Mouse (Mus musculus) testis, postnatal 10 days (tissue): ENCODE results near the gene Fam219b.
A peak's percentile ranks its signal among the peaks of the same experiment; 100 is the strongest.

Source experiments
- DNase-seq: peaks from one replicate; pipeline ENCODE4 v3.0.0; 2021; ENCODE audit warnings: low spot score

Gene Fam219b

DNA sequence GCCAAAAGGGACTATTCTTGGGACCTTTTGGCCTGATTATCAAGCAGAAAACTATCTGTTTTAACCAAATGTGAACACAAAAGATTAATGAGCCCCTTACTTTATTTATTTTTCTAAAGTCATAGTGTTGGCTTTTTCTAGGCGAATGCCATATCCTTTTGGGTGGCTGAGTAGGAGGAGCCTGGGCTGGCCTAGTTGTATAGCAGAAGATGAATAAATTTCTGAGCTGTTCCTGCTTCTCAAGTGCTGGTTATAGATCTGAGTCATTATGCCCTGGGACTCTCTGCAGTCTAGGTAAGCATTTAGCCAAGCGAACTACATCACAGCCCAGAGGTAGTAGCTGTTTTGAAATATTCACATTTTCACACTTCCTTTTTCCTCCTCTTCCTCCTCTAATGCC, 11.8 kb upstream of the Fam219b start:
- no peak for DNase-seq

- DNase-seq, result no peak
These were observed 10.9 kb upstream of the Fam219b start for GRCm38 (mm10) chr9:57526435-57526834.

DNA sequence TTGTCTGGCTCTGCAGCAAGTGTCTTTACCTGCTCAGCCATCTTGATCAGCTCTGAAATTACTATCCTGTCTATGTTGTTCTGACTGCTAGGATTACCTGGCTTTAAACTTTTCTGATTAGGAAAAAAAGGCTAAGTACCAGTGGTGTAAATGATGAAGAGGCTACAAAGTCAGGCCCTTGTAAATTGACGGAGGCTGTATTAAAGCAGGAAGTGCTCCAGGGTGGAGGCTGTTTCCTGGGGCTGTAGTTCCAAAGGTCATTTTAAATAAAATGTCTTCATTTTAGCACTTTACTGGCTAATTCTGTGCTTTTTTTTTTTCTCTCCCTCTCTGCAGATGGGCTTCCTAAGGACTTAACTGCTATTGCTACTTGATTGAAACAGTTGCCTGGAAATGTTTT, 5.4 kb upstream of the Fam219b start:
- DNase-seq, result no peak

- DNase-seq, result no peak
These were observed 966 bp upstream of the Fam219b start for GRCm38 (mm10) chr9:57536362-57536761.

DNA sequence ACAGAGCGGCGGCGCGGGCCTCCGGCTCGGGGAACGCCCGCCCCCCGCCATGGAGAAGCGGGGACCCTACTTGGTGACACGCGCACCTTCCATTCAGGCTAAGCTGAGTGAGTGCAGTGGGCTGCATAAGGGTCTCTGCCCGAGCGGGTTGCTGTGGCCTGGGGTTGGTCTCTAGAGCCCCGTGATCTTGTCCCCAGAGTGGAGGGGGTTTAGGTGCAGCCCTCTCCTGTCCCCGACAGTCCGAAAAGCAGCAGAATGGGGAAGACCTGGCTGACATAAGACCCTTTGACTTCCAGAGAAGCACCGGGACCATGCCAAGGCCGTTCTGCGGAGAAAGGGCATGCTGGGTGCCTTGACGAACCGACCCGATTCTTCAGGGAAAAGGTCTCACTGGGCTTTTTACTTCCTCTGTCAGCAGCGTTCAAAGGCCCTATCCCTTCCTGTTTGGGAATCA, 427 bp downstream of the Fam219b start:
- peak; percentile 56 for DNase-seq

GRCm38 (mm10) chr9:57539550-57539949, 2.2 kb downstream of the Fam219b start:
- no peak for DNase-seq

DNA sequence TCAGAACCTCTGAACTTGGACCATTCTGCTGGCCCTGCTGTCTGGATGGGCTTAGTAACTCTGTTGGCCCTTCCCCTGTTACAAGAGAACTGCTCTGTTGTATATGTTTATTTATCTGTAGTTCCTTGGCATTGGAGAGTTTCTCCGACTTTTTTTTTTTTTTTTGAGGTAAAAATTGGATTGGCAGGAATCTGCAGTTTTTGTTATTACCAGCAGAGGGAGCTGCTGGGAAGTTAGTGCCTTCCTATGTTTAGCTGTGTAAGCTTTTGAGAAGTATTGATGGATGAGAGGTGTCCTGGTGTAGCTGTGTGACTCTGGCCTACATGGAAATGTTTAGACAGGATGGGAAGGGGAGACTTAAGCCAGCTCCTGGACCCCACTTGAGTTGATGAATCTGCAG, 4.0 kb downstream of the Fam219b start:
- DNase-seq, result peak; percentile 63

DNA sequence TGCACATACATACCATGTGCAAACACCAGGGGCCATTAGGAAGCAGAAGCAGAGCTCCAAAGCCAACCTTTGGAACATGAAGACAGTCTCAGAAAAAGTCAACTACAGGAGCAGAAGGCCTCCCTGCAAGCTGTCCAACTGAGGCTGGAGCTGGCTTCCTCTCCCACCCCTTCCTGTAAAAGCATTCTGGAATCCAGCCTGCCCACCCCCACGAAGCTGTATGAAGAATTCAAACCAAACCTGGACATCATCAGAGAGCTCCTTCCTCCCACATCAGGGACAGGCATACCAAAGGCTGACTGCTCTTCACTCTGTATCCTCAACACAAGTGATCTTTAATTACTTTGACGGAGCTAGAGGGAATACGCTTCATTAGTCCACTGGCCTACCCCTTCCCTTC, 6.6 kb downstream of the Fam219b start:
- DNase-seq, result no peak

GRCm38 (mm10) chr9:57547287-57547686, 10.0 kb downstream of the Fam219b start:
- peak; percentile 79 for DNase-seq

DNA sequence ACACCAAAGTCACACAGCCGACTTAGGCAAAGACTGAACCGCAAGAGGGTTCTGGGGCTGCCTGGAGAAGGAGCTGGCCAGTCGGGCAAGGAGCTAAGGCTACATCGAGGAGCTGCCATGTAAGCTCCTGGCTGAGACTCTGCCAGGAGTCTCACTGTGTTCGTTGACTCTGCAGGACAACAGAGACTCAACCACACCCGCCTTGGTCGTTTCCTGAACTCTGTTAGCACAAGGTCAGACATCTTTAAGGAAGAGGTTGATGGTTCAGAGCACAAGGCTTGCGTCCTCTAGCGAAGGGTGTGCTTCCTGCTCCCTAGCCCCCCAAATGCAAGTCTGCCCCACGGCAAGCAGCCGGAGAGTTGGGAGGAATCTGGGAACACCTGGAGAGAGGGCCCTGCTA, 10.5 kb downstream of the Fam219b start:
- DNase-seq, result no peak

GRCm38 (mm10) chr9:57549186-57549585, 11.9 kb downstream of the Fam219b start:
- DNase-seq, result no peak

- DNase-seq, result no peak
These were observed 13.0 kb downstream of the Fam219b start for GRCm38 (mm10) chr9:57550126-57550862.

GRCm38 (mm10) chr9:57552139-57552887, 15.0 kb downstream of the Fam219b start, which contains the start of gene Mpi:
TSS of gene Mpi (minus strand) at chr9:57552763.
- peak; percentile 82 for DNase-seq

DNA sequence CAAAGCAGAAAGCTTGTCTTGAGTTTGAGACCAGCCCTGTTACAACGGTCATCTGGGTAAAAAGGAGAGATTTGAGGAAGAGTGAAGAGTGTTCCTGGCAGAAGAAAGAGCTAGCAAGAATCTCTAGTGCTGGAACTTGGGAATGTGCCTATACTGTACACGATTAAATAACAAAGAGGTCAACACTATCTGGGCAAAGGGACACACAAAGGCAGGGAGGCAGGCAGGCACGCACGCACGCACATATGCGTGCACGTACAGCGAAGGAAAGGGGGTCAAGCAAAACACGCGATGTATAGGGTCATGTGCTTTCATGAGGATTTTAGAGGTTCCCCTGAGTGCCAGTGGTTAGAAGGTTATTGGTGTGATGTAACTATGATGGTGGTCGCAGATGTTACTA, 15.8 kb downstream of the Fam219b start:
- DNase-seq, result no peak

- DNase-seq, result no peak
These were observed 17.4 kb downstream of the Fam219b start for GRCm38 (mm10) chr9:57554753-57555152.

GRCm38 (mm10) chr9:57557215-57557614, 19.9 kb downstream of the Fam219b start:
- DNase-seq, result no peak

- no peak for DNase-seq
These were observed 21.3 kb downstream of the Fam219b start for GRCm38 (mm10) chr9:57558625-57559024.

DNA sequence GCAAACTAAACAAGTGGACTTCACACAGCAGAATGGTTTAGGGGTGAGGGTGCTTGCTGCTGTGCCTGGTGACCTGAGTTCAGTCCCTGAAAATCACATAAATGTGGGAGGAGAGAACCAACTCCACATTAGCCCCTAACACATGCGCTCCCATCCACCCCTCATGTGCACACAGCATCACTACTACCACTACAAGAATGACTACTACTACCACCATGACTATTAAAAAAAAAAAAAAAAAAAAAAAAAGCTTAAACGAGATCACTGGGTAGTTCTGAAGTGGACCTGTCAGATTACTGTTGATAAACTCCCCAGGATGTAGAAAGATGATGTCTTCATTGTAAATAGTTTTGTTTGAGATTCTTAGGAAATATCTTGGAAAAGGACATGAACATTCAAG, 22.2 kb downstream of the Fam219b start:
- no peak for DNase-seq

- DNase-seq, result no peak
These were observed 22.9 kb downstream of the Fam219b start for GRCm38 (mm10) chr9:57560263-57560662.

DNA sequence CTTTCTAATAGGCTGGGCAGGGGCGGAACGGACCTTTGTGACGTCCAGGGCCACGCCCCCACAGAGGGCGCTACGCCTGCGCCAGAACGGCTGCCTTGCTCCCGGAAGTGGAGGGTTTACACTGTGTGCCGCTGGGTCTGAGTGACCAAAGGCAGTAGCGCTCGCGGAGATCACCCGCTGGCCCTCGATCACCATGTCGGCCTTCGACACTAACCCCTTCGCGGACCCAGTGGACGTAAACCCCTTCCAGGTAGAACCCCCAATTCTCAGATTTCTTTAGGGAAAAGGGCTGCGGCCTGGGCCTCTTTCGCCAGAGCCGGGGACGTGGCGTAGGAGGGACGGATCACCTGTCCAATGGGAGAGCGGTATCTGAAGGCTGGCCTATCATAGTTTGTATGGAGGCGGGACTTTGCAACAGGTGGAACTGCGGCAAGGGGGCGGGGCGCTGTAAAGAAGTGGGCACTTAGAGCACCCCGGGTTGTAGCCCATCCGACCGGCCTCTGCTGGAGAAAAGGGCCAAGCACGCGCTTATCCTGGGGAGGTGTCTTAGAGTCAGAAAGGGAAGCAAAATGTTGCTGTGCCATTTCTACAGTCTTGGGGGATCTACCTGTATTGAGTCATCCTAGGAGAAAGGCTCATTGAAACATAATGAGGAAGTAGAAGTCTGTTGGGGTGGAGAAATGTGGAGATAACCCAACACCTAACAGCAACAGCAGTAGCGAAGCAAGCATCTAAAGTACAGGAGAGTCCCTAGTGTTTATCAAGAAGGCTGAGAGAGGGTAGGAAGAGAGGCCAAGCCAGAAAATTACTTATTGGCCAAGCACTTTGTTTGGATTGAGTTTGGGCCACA, 23.8 kb downstream of the Fam219b start, which contains the start of gene Scamp2:
Scamp2 (plus strand) TSS at position 83 of the 850 bp plus-strand sequence.
- peak; percentile 95 for DNase-seq

DNA sequence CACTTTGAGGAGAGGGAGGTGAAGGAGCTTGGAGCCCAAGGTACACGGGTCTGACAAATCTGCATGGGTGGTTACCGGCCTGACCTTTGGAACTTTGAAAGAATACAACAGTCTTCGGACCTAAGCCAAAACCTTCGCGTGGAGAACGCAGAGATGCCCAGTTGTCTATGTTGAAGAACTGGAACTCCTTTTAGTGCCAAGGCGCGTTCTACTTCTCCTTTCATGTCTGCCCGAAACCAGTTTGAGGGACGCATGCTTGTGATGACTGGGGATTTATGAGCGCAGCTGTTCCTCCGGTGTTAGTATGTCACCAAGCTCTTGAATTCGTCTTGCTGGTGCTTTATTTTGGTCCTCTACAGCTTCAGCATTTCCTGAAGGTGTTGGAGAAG, 24.4 kb downstream of the Fam219b start:
- DNase-seq, result no peak

DNA sequence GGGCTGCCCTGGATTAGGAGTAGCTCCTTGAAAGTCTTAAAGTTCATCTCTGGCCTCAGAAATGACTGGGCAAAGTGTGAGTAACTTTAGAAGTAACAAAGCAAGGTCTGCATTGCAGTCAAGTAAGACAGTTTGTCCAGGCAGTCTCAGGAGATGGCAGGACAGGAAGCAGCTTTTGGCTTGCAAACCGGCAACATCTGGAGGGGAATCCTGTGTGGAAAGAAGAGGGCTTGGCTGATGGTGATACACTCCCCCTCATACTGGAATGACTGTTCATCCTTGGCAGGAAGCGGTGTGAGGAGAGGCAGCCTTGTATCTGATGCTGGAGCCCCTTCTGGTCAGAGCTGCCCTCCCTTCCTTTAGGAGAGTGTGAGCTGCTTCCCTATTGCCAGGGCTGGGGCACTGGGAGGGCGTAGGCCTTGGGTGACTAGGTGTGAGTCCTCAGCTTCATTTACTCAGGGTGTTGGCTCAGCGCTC, 25.6 kb downstream of the Fam219b start:
- DNase-seq, result peak; percentile 69
